Mouse (Mus musculus) fibroblast of lung, adult 2 months (primary cell): ENCODE results near the gene Setx.
A peak's percentile ranks its signal among the peaks of the same experiment; 100 is the strongest.
"Not testable (repeated sequence)": the region's sequence is repeated elsewhere in the genome, so short reads cannot be mapped to it uniquely, and the experiment has no call there.

Source experiments
- DNase-seq: peaks from one replicate; pipeline ENCODE4 v3.0.0-alpha.2; 2011; ENCODE audit warnings: low read depth

Gene Setx

GRCm38 (mm10) chr2:29123907-29124569 is at the start of gene Setx:
TSS of gene Setx (plus strand) at chr2:29124181.
- DNase-seq: no peak

- DNase-seq: no peak
These were observed 49.3 kb upstream of the Setx start for GRCm38 (mm10) chr2:29074676-29075075.

GRCm38 (mm10) chr2:29075331-29076070 is 48.5 kb upstream of the Setx start:
- no peak for DNase-seq

- no peak for DNase-seq
These were observed 47.8 kb upstream of the Setx start for GRCm38 (mm10) chr2:29076226-29076625.

GRCm38 (mm10) chr2:29081965-29082364 is 42.0 kb upstream of the Setx start:
- DNase-seq: peak; percentile 27

GRCm38 (mm10) chr2:29086026-29086425 is 38.0 kb upstream of the Setx start:
- DNase-seq: no peak

- not testable (repeated sequence) for DNase-seq
These were observed 34.7 kb upstream of the Setx start for GRCm38 (mm10) chr2:29089276-29089675.

- DNase-seq: no peak
These were observed 28.3 kb upstream of the Setx start for GRCm38 (mm10) chr2:29095674-29096073.

- DNase-seq: no peak
These were observed 27.2 kb upstream of the Setx start for GRCm38 (mm10) chr2:29096751-29097150.

GRCm38 (mm10) chr2:29097465-29097864 is 26.5 kb upstream of the Setx start:
- no peak for DNase-seq

- DNase-seq: not testable (repeated sequence)
These were observed 26.0 kb upstream of the Setx start for GRCm38 (mm10) chr2:29097955-29098354.

- no peak for DNase-seq
These were observed 25.2 kb upstream of the Setx start for GRCm38 (mm10) chr2:29098786-29099185.

GRCm38 (mm10) chr2:29099646-29100045 is 24.3 kb upstream of the Setx start:
- no peak for DNase-seq

GRCm38 (mm10) chr2:29100822-29101534 is 23.0 kb upstream of the Setx start:
- DNase-seq: no peak

- not testable (repeated sequence) for DNase-seq
These were observed 21.3 kb upstream of the Setx start for GRCm38 (mm10) chr2:29102416-29103377.

- no peak for DNase-seq
These were observed 3.0 kb upstream of the Setx start for GRCm38 (mm10) chr2:29120969-29121368.

GRCm38 (mm10) chr2:29122446-29122845 is 1.5 kb upstream of the Setx start:
- no peak for DNase-seq

GRCm38 (mm10) chr2:29124571-29124935 is 572 bp downstream of the Setx start:
- no peak for DNase-seq

- peak; percentile 96 for DNase-seq
These were observed 1.1 kb downstream of the Setx start for GRCm38 (mm10) chr2:29124936-29125701.

GRCm38 (mm10) chr2:29130118-29130899 is 6.3 kb downstream of the Setx start:
- DNase-seq: no peak
